Mouse (Mus musculus) heart, adult 2 months (tissue): ENCODE measurements around the gene Rgmb. TPM values are rescaled to one million over a fixed set of nuclear protein-coding genes. Genes with fewer than 3 reads are reported as not detected.

Experiments
- DNase-seq, 2 experiments: peaks; one replicate each; pipeline ENCODE4 v3.0.0; 2021
- H3K27ac ChIP-seq: fragments of 200-600 bp; 2 replicates; pipeline ENCODE4 v1.8.1; 2022
- H3K27me3 ChIP-seq: fragments of 200-500 bp; 2 replicates; pipeline ENCODE4 v1.6.1; 2012; ENCODE audit warnings: mild to moderate bottlenecking, low read length, inconsistent platforms, mixed read lengths; ENCODE audit not compliant: control insufficient read depth, insufficient read depth
- H3K36me3 ChIP-seq: fragments of 200-500 bp; 2 replicates; pipeline ENCODE4 v1.6.1; 2012; ENCODE audit warnings: low read length, inconsistent platforms; ENCODE audit not compliant: control insufficient read depth, insufficient read depth
- H3K4me1 ChIP-seq: fragments of 200-500 bp; 2 replicates; pipeline ENCODE4 v1.6.1; 2011; ENCODE audit warnings: low read length; ENCODE audit not compliant: control insufficient read depth, insufficient read depth
- H3K4me3 ChIP-seq: fragments of 200-600 bp; 2 replicates; pipeline ENCODE4 v1.8.1; 2022
- H3K79me2 ChIP-seq: fragments of 200-500 bp; replicated peaks from 2 replicates; pipeline ENCODE4 v1.6.1; 2012; ENCODE audit warnings: mild to moderate bottlenecking, inconsistent platforms, low read length, moderate library complexity, mixed read lengths; ENCODE audit not compliant: control insufficient read depth, insufficient read depth
- H3K9ac ChIP-seq: fragments of 200-500 bp; 2 replicates; pipeline ENCODE4 v1.6.1; 2012; ENCODE audit warnings: low read depth, mild to moderate bottlenecking, control low read depth, inconsistent platforms, low read length, mixed read lengths
- CTCF ChIP-seq: fragments of 200-600 bp; IDR thresholded peaks from 2 replicates; pipeline ENCODE4 v1.8.1; 2022; ENCODE audit warnings: antibody characterized with exemption, mild to moderate bottlenecking, moderate library complexity
- EP300 ChIP-seq: fragments of 200-500 bp; IDR thresholded peaks from 2 replicates; pipeline ENCODE4 v1.6.1; 2011; ENCODE audit warnings: low read depth, low read length, control low read depth; ENCODE audit not compliant: insufficient read depth
- POLR2A ChIP-seq: fragments of 200-500 bp; IDR thresholded peaks from 2 replicates; pipeline ENCODE4 v1.6.1; 2011; ENCODE audit warnings: mild to moderate bottlenecking, low read depth, low read length, control low read depth; ENCODE audit not compliant: insufficient read depth
- WGBS: fragments of 180-500 bp; shearing (Covaris S2); methylation state at CpG from one replicate; pipeline ENCODE4 v1.1.7; 2018; 5-methylcytosine and 5-hydroxymethylcytosine counted together
- intact Hi-C: fragments of 180-260 bp; cut with DNase I; formaldehyde crosslinking; loops from one replicate; pipeline ENCODE4 v1.15.1; 2025
- polyA plus RNA-seq: library from polyadenylated mRNA; depleted of rRNA; stranded (reverse); fragments of >200 nt; gene quantifications from 2 replicates; pipeline ENCODE4 v1.2.3, GENCODE M21; 2012
- total RNA-seq, 2 experiments: library from RNA; stranded (reverse); gene quantifications; 2 replicates each; pipeline ENCODE4 v1.2.3; 2021

The Rgmb gene
- total and polyA plus RNA-seq, 3 experiments: 17.2 to 25.5 (median 21.7) TPM

DNA sequence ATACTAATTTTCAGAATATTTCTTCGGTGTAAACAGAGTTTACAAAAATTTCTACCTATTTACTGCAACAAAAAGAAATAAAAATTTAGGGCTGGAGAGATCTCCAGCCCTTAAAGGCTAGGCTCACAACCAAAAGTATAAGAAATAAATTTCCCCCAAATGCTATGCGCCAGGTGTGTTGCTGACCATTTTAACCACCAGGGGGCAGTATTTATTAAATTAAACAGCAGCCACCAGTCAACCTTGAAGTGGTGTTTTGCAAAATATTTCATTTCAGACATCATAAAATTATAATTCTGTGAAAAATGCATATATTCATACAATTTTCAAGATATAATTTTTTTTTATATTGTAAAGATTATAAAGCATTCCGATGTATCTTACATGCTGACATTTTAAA is 43.8 kb downstream of the Rgmb start:
- no peak overlapping the region for H3K9ac ChIP-seq
- no peaks in the 10 kb centered on the region for H3K4me1 ChIP-seq
- TF ChIP-seq POLR2A: no peak
- peak; percentile 91 for TF ChIP-seq CTCF
- TF ChIP-seq EP300: no peak
- intact Hi-C loops: loop anchor here (5.0 kb wide), 1 partner anchor 1120 kb away; no protein-coding TSS in a partner anchor
- no peaks in the 10 kb centered on the region for H3K36me3 ChIP-seq
- no peaks in the 10 kb centered on the region for H3K79me2 ChIP-seq
- no peaks in the 10 kb centered on the region; the same call in none of the 2 replicates for H3K27me3 ChIP-seq
- 22% methylated on average over 3 of the region's 3 CpGs for WGBS
- H3K27ac ChIP-seq: no peak overlapping the region
- DNase-seq: no peak
- no peak overlapping the region for H3K4me3 ChIP-seq

DNA sequence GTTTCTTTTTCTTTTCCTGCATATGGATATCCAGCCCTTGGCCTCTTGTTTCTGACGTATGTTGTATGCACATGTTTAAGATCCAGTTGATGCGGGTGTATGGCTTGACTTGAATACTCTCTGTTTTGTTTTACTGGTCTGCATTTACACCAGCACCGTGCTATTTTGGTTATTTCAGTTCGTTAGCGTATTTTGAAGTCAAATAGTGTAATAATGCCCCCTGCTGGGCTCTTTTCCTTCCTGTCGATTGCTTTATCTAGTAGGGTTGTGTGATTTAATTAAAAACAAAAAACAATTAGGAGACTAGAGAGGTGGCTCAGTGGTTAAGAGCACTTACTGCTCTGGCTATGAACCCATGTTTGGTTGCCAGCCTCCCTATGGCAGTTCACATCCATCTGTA is 52.9 kb downstream of the Rgmb start:
- H3K27ac ChIP-seq: no peak overlapping the region
- no peaks in the 10 kb centered on the region for H3K27me3 ChIP-seq
- no peak overlapping the region for H3K4me3 ChIP-seq
- H3K79me2 ChIP-seq: no peaks in the 10 kb centered on the region
- 67% methylated on average over 6 of the region's 6 CpGs for WGBS
- peak; percentile 40 for TF ChIP-seq CTCF
- TF ChIP-seq EP300: no peak
- H3K9ac ChIP-seq: no peak overlapping the region
- intact Hi-C loops: no loop called here
- no peaks in the 10 kb centered on the region for H3K4me1 ChIP-seq
- H3K36me3 ChIP-seq: no peaks in the 10 kb centered on the region
- DNase-seq: no peak

DNA sequence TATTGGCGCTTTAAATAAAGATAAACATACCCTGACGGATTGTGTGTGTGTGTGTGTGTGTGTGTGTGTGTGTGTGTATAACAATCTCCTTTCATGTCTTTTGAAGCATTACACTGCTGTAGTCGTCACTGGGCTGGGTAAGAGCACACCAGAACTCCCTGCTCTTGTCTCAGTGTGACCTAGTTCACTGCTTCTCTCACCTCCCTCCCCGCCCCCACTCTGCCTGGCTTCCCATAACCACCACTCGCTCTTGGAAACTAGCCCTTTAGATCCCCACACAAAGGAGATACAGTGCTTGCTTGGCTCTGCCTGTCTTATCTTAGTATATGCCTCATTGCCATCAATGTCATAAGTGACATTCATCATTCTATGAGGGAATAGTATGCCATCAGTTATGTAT is 54.5 kb downstream of the Rgmb start:
- no peaks in the 10 kb centered on the region for H3K27me3 ChIP-seq
- H3K4me1 ChIP-seq: no peaks in the 10 kb centered on the region
- no peak for DNase-seq
- no peaks in the 10 kb centered on the region for H3K79me2 ChIP-seq
- WGBS: 55% methylated on average over 5 of the region's 5 CpGs
- no peak overlapping the region for H3K4me3 ChIP-seq
- TF ChIP-seq POLR2A: no peak
- TF ChIP-seq EP300: no peak
- intact Hi-C loops: no loop called here
- no peaks in the 10 kb centered on the region; the same call in 1 of the 2 replicates for H3K36me3 ChIP-seq
- no peak overlapping the region for H3K27ac ChIP-seq
- no peak overlapping the region for H3K9ac ChIP-seq

DNA sequence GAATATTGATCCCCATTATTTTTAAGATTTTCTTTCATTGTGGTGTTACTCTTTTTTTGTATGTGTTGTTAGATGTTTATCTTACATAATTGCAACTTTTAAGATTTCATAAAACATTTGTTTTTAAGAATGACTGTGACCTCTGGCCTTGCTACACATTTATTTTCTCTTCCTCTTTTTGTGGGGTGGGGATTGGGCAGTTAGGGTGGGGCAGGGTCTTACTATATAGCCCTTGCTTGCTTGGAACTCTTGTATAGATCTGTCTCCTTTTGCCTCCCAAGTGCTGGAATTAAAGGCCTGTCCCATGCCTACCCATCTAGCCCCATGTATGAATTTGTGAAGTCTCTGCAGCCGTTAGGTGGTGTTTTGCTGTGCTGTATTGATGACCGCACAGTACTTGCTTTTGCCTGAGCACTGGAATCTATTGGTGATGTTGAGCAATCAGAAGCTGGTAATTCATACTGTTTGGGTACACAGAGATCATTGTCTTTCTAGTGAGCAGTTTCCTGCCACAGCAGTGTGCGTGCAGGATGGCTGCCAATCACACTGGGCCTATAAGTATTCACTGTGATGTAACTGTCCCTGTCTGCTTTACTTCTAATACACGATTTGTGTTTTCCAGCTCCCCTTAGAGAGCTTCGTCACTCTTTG is 56.1 kb downstream of the Rgmb start:
- 69% methylated on average over 5 of the region's 5 CpGs for WGBS
- Histone ChIP-seq H3K36me3 (no peaks in the 10 kb centered on the region; the same call in 1 of the 2 replicates), H3K4me3 (no peak overlapping the region), H3K9ac (no peak overlapping the region), H3K4me1 (no peaks in the 10 kb centered on the region), H3K27me3 (no peaks in the 10 kb centered on the region), H3K27ac (no peak overlapping the region), H3K79me2 (no peaks in the 10 kb centered on the region)
- intact Hi-C loops: no loop called here
- no peak for TF ChIP-seq EP300
- TF ChIP-seq POLR2A: no peak
- no peak for TF ChIP-seq CTCF
- DNase-seq: peak in 1 of 2 experiments; percentile 6

DNA sequence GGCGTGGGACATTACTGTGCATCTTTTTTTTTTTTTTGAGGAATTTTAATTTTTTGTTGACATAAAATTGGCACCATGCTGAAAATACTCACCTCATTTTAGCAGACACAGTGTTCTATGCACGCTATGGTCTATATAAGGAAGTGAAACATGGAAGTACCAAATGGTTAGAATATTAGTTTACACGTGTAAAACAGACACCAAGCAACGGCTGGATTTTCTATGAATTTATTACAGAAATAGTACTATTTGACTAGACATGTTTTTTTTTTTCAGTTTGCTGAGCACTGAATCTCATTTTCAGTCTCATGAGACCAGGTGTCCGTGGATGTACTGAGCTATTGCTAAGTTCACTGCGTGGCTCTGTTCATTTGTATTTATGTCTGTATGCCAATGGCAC is 56.9 kb downstream of the Rgmb start:
- no peak for DNase-seq
- H3K9ac ChIP-seq: no peak overlapping the region
- no peaks in the 10 kb centered on the region for H3K4me1 ChIP-seq
- no peak for TF ChIP-seq CTCF
- no peak for TF ChIP-seq POLR2A
- no peak for TF ChIP-seq EP300
- WGBS: 81% methylated on average over 6 of the region's 6 CpGs
- no peaks in the 10 kb centered on the region for H3K79me2 ChIP-seq
- H3K36me3 ChIP-seq: no peaks in the 10 kb centered on the region; the same call in 1 of the 2 replicates
- intact Hi-C loops: no loop called here
- no peak overlapping the region for H3K4me3 ChIP-seq
- H3K27me3 ChIP-seq: no peaks in the 10 kb centered on the region
- H3K27ac ChIP-seq: no peak overlapping the region

- TF ChIP-seq POLR2A (no peak), CTCF (no peak), EP300 (no peak)
- no peaks in the 10 kb centered on the region for H3K27me3 ChIP-seq
- 70% methylated on average over 7 of the region's 7 CpGs for WGBS
- peak in 1 of 2 experiments; percentile 23 for DNase-seq
- no peak overlapping the region for H3K4me3 ChIP-seq
- no peak overlapping the region for H3K27ac ChIP-seq
- H3K79me2 ChIP-seq: no peaks in the 10 kb centered on the region
- intact Hi-C loops: no loop called here
- no peaks in the 10 kb centered on the region for H3K4me1 ChIP-seq
- H3K36me3 ChIP-seq: peaks cover 3% of the 10 kb centered on the region
- no peak overlapping the region for H3K9ac ChIP-seq
Observed at GRCm38 (mm10) chr17:15769081-15769724, 61.6 kb downstream of the Rgmb start.
